Mouse (Mus musculus): ENCODE results near the gene Sae1. TPM values are rescaled to one million over a fixed set of nuclear protein-coding genes. Genes with fewer than 3 reads are reported as not detected.
"Not testable (repeated sequence)": the region's sequence is repeated elsewhere in the genome, so short reads cannot be mapped to it uniquely, and the experiment has no call there.

The Sae1 gene
- polyA plus RNA-seq, 1 experiment from 2014 or later = 224 TPM

- peaks cover 25% of the 10 kb centered on the region for H3K4me1 ChIP-seq (replicated peaks; ENCODE audit: control insufficient read depth, insufficient read depth, low read length)
- WGBS = under 1% methylated on average over 61 of the region's 61 CpGs
- DNase-seq (ENCODE audit: low spot score) = peak; percentile 77
- no peaks in the 10 kb centered on the region for H3K9me3 ChIP-seq (ENCODE audit: control insufficient read depth, low read length)
- H3K4me3 ChIP-seq (replicated peaks; ENCODE audit: low read length) = peak overlapping the region; percentile 63
- ATAC-seq (ENCODE audit: low FRiP score) = peak; percentile 29
- no peaks in the 10 kb centered on the region for H3K27me3 ChIP-seq (ENCODE audit: control insufficient read depth, insufficient read depth, low read length)
- peak overlapping the region; percentile 53 for H3K9ac ChIP-seq
- peak overlapping the region; percentile 94 for H3K4me2 ChIP-seq (replicated peaks)
- peak overlapping the region; percentile 51; the same call in 1 of the 2 replicates for H3K27ac ChIP-seq
- no peaks in the 10 kb centered on the region for H3K36me3 ChIP-seq (replicated peaks; ENCODE audit: control insufficient read depth, insufficient read depth)
These were observed 78.1 kb downstream of the Sae1 start for GRCm38 (mm10) chr7:16309318-16310019.

- Histone ChIP-seq H3K36me3 (replicated peaks; ENCODE audit: control insufficient read depth, insufficient read depth) (no peaks in the 10 kb centered on the region), H3K4me1 (replicated peaks; ENCODE audit: control insufficient read depth, insufficient read depth, low read length) (peaks cover 25% of the 10 kb centered on the region), H3K27me3 (ENCODE audit: control insufficient read depth, insufficient read depth, low read length) (no peaks in the 10 kb centered on the region), H3K27ac (0 out of 2 replicates have a peak overlapping the region, but pooled peaks have one; percentile 36), H3K4me2 (replicated peaks) (peak overlapping the region; percentile 94), H3K9ac (peak overlapping the region; percentile 53), H3K4me3 (replicated peaks; ENCODE audit: low read length) (peak overlapping the region; percentile 63), H3K9me3 (ENCODE audit: control insufficient read depth, low read length) (no peaks in the 10 kb centered on the region)
- DNase-seq (ENCODE audit: low spot score) (no peak), ATAC-seq (ENCODE audit: low FRiP score) (no peak)
- 44% methylated on average over 16 of the region's 16 CpGs for WGBS
These were observed 78.9 kb downstream of the Sae1 start for GRCm38 (mm10) chr7:16308555-16309317.

- not testable (repeated sequence) for H3K9me3 ChIP-seq (ENCODE audit: control insufficient read depth, low read length); H3K36me3 ChIP-seq (replicated peaks; ENCODE audit: control insufficient read depth, insufficient read depth); H3K27me3 ChIP-seq (ENCODE audit: control insufficient read depth, insufficient read depth, low read length); DNase-seq (ENCODE audit: low spot score); ATAC-seq (ENCODE audit: low FRiP score)
- WGBS = 70% methylated on average over 1 of the region's 1 CpGs
- peak within 1 kb of the TSS; percentile 63 for H3K4me3 ChIP-seq (replicated peaks; ENCODE audit: low read length)
- H3K4me1 ChIP-seq (replicated peaks; ENCODE audit: control insufficient read depth, insufficient read depth, low read length) = peaks cover 21% of the 10 kb centered on the region
- H3K4me2 ChIP-seq (replicated peaks) = peak within 1 kb of the TSS; percentile 94
- H3K27ac ChIP-seq = 0 out of 2 replicates have a peak within 1 kb of the TSS, but pooled peaks have one; percentile 36
- H3K9ac ChIP-seq = peak within 1 kb of the TSS; percentile 53
These were observed 79.5 kb downstream of the Sae1 start, which contains the start of gene Bbc3 for GRCm38 (mm10) chr7:16308093-16308492. Gene Bbc3, plus strand, starts transcription at chr7:16308393.

- H3K4me2 ChIP-seq (replicated peaks); H3K27ac ChIP-seq; ATAC-seq (ENCODE audit: low FRiP score); H3K4me3 ChIP-seq (replicated peaks; ENCODE audit: low read length); H3K36me3 ChIP-seq (replicated peaks; ENCODE audit: control insufficient read depth, insufficient read depth); H3K9me3 ChIP-seq (ENCODE audit: control insufficient read depth, low read length); H3K27me3 ChIP-seq (ENCODE audit: control insufficient read depth, insufficient read depth, low read length); DNase-seq (ENCODE audit: low spot score); H3K9ac ChIP-seq: not testable (repeated sequence)
- 78% methylated on average over 6 of the region's 6 CpGs for WGBS
- peaks cover 12% of the 10 kb centered on the region for H3K4me1 ChIP-seq (replicated peaks; ENCODE audit: control insufficient read depth, insufficient read depth, low read length)
These were observed 80.5 kb downstream of the Sae1 start for GRCm38 (mm10) chr7:16307141-16307540.

DNA sequence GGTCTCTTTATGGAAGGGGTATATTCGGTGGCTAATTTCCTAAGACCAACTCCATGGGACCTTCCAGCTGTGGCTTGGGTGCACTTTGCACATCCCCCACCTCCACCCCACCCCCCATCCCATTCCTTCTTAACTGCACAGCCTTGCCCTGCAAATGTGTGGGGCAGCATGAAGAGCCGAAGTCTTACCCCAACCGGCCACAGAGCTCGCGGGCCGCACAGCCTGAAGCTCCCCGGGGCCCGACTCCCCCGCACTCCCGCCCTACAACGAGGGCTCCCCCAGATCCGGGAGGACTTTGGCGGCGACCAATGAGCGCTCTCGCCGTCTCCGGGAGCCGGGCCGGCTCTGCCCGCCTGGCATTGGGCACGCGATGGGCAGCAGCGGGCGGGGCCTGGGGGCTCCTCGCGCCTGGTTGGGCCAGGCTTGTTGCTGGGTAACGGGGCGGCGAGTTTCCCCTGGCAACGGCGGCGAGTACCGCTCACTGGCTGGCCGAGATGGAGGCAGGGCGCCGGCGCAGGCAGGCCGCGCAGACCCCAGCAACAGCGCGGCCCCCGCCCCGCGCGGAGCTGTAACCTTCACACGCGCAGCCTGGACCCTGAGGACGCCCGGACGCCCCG lies 88.1 kb downstream of the Sae1 start:
- peak overlapping the region; percentile 74 for H3K4me2 ChIP-seq (replicated peaks)
- peak overlapping the region; percentile 56 for H3K9ac ChIP-seq
- H3K4me1 ChIP-seq (replicated peaks; ENCODE audit: control insufficient read depth, insufficient read depth, low read length) = peaks cover 22% of the 10 kb centered on the region
- H3K4me3 ChIP-seq (replicated peaks; ENCODE audit: low read length) = peak overlapping the region; percentile 40
- ATAC-seq (ENCODE audit: low FRiP score) (peak; percentile 94), DNase-seq (ENCODE audit: low spot score) (peak; percentile 90)
- peak overlapping the region; percentile 58 for H3K27ac ChIP-seq
- no peaks in the 10 kb centered on the region for H3K36me3 ChIP-seq (replicated peaks; ENCODE audit: control insufficient read depth, insufficient read depth)
- no peaks in the 10 kb centered on the region for H3K9me3 ChIP-seq (ENCODE audit: control insufficient read depth, low read length)
- under 1% methylated on average over 51 of the region's 52 CpGs for WGBS
- no peaks in the 10 kb centered on the region for H3K27me3 ChIP-seq (ENCODE audit: control insufficient read depth, insufficient read depth, low read length)

- ATAC-seq (ENCODE audit: low FRiP score) (no peak), DNase-seq (ENCODE audit: low spot score) (no peak)
- peak overlapping the region; percentile 40 for H3K4me3 ChIP-seq (replicated peaks; ENCODE audit: low read length)
- WGBS = 72% methylated on average over 5 of the region's 5 CpGs
- H3K27me3 ChIP-seq (ENCODE audit: control insufficient read depth, insufficient read depth, low read length) = no peaks in the 10 kb centered on the region
- H3K27ac ChIP-seq = peak overlapping the region; percentile 58; the same call in 1 of the 2 replicates
- no peaks in the 10 kb centered on the region for H3K36me3 ChIP-seq (replicated peaks; ENCODE audit: control insufficient read depth, insufficient read depth)
- peaks cover 22% of the 10 kb centered on the region for H3K4me1 ChIP-seq (replicated peaks; ENCODE audit: control insufficient read depth, insufficient read depth, low read length)
- H3K9ac ChIP-seq = peak overlapping the region; percentile 56
- peak overlapping the region; percentile 74 for H3K4me2 ChIP-seq (replicated peaks)
- H3K9me3 ChIP-seq (ENCODE audit: control insufficient read depth, low read length) = no peaks in the 10 kb centered on the region
These were observed 88.7 kb downstream of the Sae1 start for GRCm38 (mm10) chr7:16298927-16299326.

GRCm38 (mm10) chr7:16297616-16298015 lies 90.0 kb downstream of the Sae1 start:
- peak overlapping the region; percentile 56; the same call in 1 of the 2 replicates for H3K9ac ChIP-seq
- H3K4me2 ChIP-seq (replicated peaks) = peak overlapping the region; percentile 74; the same call in 1 of the 2 replicates
- no peak overlapping the region for H3K4me3 ChIP-seq (replicated peaks; ENCODE audit: low read length)

DNA sequence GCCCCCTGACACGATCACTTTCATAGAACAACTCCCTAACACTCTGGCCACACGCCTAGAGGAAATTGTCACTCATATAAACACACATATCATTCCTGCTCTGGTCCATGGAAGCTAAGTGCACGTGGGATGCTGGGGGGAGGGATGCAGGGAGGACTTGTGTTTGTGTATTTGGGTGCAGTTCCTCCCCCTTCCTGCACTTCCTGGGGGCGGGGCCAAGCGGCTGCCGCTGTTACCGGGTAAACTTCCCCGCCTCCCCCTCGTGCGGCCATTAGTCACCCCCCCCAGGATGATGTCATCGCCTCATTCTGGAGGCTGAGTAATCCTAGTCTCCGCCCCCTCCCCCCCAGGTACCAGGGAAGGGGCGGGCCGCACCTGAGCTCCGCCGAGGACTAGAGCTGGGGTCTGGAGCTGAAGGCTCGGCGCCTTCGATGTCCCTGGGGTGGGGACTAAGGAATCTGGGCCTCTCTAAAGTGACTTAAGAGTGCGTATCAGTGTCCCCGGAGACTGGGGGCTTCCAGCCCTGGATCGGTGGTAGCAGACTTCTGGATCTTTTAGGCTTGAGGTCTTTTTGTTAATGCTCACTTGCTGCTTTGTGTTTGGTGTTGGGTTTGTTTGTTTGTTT lies 90.7 kb downstream of the Sae1 start:
- DNase-seq (ENCODE audit: low spot score) (peak; percentile 79), ATAC-seq (ENCODE audit: low FRiP score) (0 out of 2 replicates have a peak, but pooled peaks have one; percentile 2)
- Histone ChIP-seq H3K27ac (peak overlapping the region; percentile 47), H3K27me3 (ENCODE audit: control insufficient read depth, insufficient read depth, low read length) (no peaks in the 10 kb centered on the region), H3K9ac (peak overlapping the region; percentile 56), H3K4me2 (replicated peaks) (peak overlapping the region; percentile 74), H3K9me3 (ENCODE audit: control insufficient read depth, low read length) (no peaks in the 10 kb centered on the region), H3K4me3 (replicated peaks; ENCODE audit: low read length) (peak overlapping the region; percentile 32), H3K4me1 (replicated peaks; ENCODE audit: control insufficient read depth, insufficient read depth, low read length) (peaks cover 22% of the 10 kb centered on the region), H3K36me3 (replicated peaks; ENCODE audit: control insufficient read depth, insufficient read depth) (no peaks in the 10 kb centered on the region)
- WGBS = under 1% methylated on average over 22 of the region's 22 CpGs

More at GRCm38 (mm10) chr7:16297616-16298015, 90.0 kb downstream of the Sae1 start:
- DNase-seq (ENCODE audit: low spot score) (no peak), ATAC-seq (ENCODE audit: low FRiP score) (no peak)
- Histone ChIP-seq H3K9me3 (ENCODE audit: control insufficient read depth, low read length) (no peaks in the 10 kb centered on the region), H3K27ac (no peak overlapping the region), H3K27me3 (ENCODE audit: control insufficient read depth, insufficient read depth, low read length) (no peaks in the 10 kb centered on the region), H3K4me1 (replicated peaks; ENCODE audit: control insufficient read depth, insufficient read depth, low read length) (peaks cover 22% of the 10 kb centered on the region), H3K36me3 (replicated peaks; ENCODE audit: control insufficient read depth, insufficient read depth) (no peaks in the 10 kb centered on the region)
- WGBS = 58% methylated on average over 2 of the region's 2 CpGs
